Mouse (Mus musculus): ENCODE measurements around the gene Tnfaip6. TPM values are rescaled to one million over a fixed set of nuclear protein-coding genes. Genes with fewer than 3 reads are reported as not detected.
"Not testable (repeated sequence)": the region's sequence is repeated elsewhere in the genome, so short reads cannot be mapped to it uniquely, and the experiment has no call there.

Tnfaip6 gene
- polyA plus RNA-seq (2016; fragmentation: Nextera tagmentation; extraction: Ambion mirVana) = 22.9 and 25.9 TPM in 2 replicates

DNA sequence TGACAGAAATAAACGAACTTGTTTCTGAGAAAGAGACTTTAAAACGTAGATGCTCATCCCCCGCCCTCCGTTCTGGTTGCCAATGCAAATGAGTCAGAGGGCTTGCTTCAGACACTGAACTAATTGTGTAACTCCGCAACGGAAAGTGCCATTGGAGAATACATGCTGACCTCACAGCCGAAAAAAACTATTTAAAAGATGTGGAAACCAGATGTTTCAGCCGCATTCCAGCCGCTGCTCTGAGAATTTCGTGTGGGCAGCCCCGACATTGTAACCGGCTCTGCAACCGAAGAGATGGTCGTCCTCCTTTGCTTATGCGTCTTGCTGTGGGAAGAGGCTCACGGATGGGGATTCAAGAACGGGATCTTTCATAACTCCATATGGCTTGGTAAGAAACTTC is at the start of gene Tnfaip6:
Gene Tnfaip6, plus strand, starts transcription at position 128 of the 400 bp plus-strand sequence.
- Histone ChIP-seq H3K4me2 (peak within 1 kb of the TSS; percentile 63), H3K36me3 (replicated peaks) (no peaks in the 10 kb centered on the region), H3K4me3 (replicated peaks) (peak within 1 kb of the TSS; percentile 50), H3K4me1 (peaks cover 13% of the 10 kb centered on the region), H3K27me3 (no peaks in the 10 kb centered on the region), H3K27ac (peak within 1 kb of the TSS; percentile 31; the same call in 1 of the 2 replicates), H3K9me3 (no peaks in the 10 kb centered on the region), H3K9ac (peak within 1 kb of the TSS; percentile 50)
- ATAC-seq (ENCODE audit: low FRiP score) = peak; percentile 69; the same call in 1 of the 2 replicates
- under 1% methylated on average over 17 of the region's 17 CpGs for WGBS

- Histone ChIP-seq H3K4me1 (no peaks in the 10 kb centered on the region), H3K27me3 (no peaks in the 10 kb centered on the region), H3K36me3 (replicated peaks) (no peaks in the 10 kb centered on the region), H3K9ac (no peak overlapping the region), H3K9me3 (no peaks in the 10 kb centered on the region), H3K27ac (no peak overlapping the region), H3K4me3 (replicated peaks) (no peak overlapping the region), H3K4me2 (no peak overlapping the region)
- no peak for ATAC-seq (ENCODE audit: low FRiP score)
- 85% methylated on average over 2 of the region's 2 CpGs for WGBS
Measured at GRCm38 (mm10) chr2:51989559-51989958, 48.2 kb upstream of the Tnfaip6 start.

- Histone ChIP-seq H3K4me1 (no peaks in the 10 kb centered on the region), H3K9me3 (no peaks in the 10 kb centered on the region), H3K4me2 (no peak overlapping the region), H3K27me3 (no peaks in the 10 kb centered on the region), H3K36me3 (replicated peaks) (no peaks in the 10 kb centered on the region), H3K4me3 (replicated peaks) (no peak overlapping the region), H3K9ac (no peak overlapping the region), H3K27ac (no peak overlapping the region)
- 94% methylated on average over 6 of the region's 6 CpGs for WGBS
- no peak for ATAC-seq (ENCODE audit: low FRiP score)
Measured at GRCm38 (mm10) chr2:51991447-51991846, 46.4 kb upstream of the Tnfaip6 start.

- Histone ChIP-seq H3K9ac (no peak overlapping the region), H3K9me3 (no peaks in the 10 kb centered on the region), H3K4me2 (no peak overlapping the region), H3K27me3 (no peaks in the 10 kb centered on the region), H3K4me3 (replicated peaks) (no peak overlapping the region), H3K36me3 (replicated peaks) (no peaks in the 10 kb centered on the region), H3K27ac (no peak overlapping the region), H3K4me1 (no peaks in the 10 kb centered on the region)
- 62% methylated on average over 7 of the region's 7 CpGs for WGBS
- ATAC-seq (ENCODE audit: low FRiP score) = no peak
Measured at GRCm38 (mm10) chr2:51999996-52000395, 37.8 kb upstream of the Tnfaip6 start.

GRCm38 (mm10) chr2:52001521-52001920 is 36.3 kb upstream of the Tnfaip6 start:
- Histone ChIP-seq H3K9ac (no peak overlapping the region), H3K9me3 (no peaks in the 10 kb centered on the region), H3K27ac (no peak overlapping the region), H3K36me3 (replicated peaks) (no peaks in the 10 kb centered on the region), H3K27me3 (no peaks in the 10 kb centered on the region), H3K4me3 (replicated peaks) (no peak overlapping the region), H3K4me1 (no peaks in the 10 kb centered on the region), H3K4me2 (no peak overlapping the region)
- no peak for ATAC-seq (ENCODE audit: low FRiP score)
- WGBS = 76% methylated on average over 8 of the region's 8 CpGs

GRCm38 (mm10) chr2:52002299-52002698 is 35.5 kb upstream of the Tnfaip6 start:
- not testable (repeated sequence) for H3K9me3 ChIP-seq; H3K4me3 ChIP-seq (replicated peaks); H3K4me2 ChIP-seq; H3K4me1 ChIP-seq; ATAC-seq (ENCODE audit: low FRiP score); H3K36me3 ChIP-seq (replicated peaks); H3K9ac ChIP-seq; H3K27ac ChIP-seq; H3K27me3 ChIP-seq
- 96% methylated on average over 10 of the region's 10 CpGs for WGBS

GRCm38 (mm10) chr2:52006380-52006779 is 31.4 kb upstream of the Tnfaip6 start:
- no peak overlapping the region for H3K4me3 ChIP-seq (replicated peaks)
- H3K4me2 ChIP-seq = no peak overlapping the region
- H3K9ac ChIP-seq = no peak overlapping the region
- ATAC-seq (ENCODE audit: low FRiP score) = no peak
- whole genome bisulfite sequencing = 92% methylated on average over 3 of the region's 3 CpGs
- no peaks in the 10 kb centered on the region for H3K36me3 ChIP-seq (replicated peaks)
- no peaks in the 10 kb centered on the region for H3K9me3 ChIP-seq
- H3K27ac ChIP-seq = no peak overlapping the region
- no peaks in the 10 kb centered on the region for H3K27me3 ChIP-seq
- no peaks in the 10 kb centered on the region for H3K4me1 ChIP-seq

- not testable (repeated sequence) for H3K4me1 ChIP-seq; H3K4me3 ChIP-seq (replicated peaks); H3K4me2 ChIP-seq; H3K9ac ChIP-seq; H3K27ac ChIP-seq; H3K9me3 ChIP-seq; ATAC-seq (ENCODE audit: low FRiP score); H3K27me3 ChIP-seq; H3K36me3 ChIP-seq (replicated peaks)
- WGBS = 85% methylated on average over 3 of the region's 3 CpGs
Measured at GRCm38 (mm10) chr2:52011820-52012219, 26.0 kb upstream of the Tnfaip6 start.

DNA sequence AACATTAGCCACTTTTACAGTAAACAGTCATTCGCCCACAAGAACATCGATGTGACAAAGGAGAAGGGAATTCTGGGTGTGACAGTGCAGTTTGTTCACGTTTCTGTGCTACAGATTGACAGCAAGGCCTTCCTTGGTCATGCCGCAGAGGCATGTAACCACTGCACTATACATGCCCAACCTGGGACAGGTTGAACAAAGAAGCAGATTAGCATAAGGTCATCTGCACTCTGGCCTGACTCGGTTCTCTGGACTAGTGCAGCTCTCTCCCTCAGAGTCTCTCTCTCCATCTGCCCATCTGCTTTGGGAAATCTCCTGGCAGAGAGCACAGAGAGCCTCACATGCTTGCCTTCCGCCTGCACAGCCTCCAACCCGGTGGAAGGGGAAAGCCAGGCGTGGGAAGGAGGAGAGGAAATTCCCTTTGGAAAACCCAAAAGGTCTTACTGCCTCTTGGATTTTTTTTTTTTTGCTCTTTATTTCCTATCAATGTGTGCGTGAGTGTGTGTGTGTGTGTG is 24.4 kb upstream of the Tnfaip6 start:
- peaks cover 11% of the 10 kb centered on the region for H3K4me1 ChIP-seq
- H3K36me3 ChIP-seq (replicated peaks) = no peaks in the 10 kb centered on the region
- no peaks in the 10 kb centered on the region for H3K27me3 ChIP-seq
- no peak overlapping the region for H3K4me3 ChIP-seq (replicated peaks)
- H3K27ac ChIP-seq = no peak overlapping the region
- ATAC-seq (ENCODE audit: low FRiP score) = no peak
- H3K4me2 ChIP-seq = no peak overlapping the region
- H3K9ac ChIP-seq = no peak overlapping the region
- WGBS = 75% methylated on average over 9 of the region's 9 CpGs
- H3K9me3 ChIP-seq = no peaks in the 10 kb centered on the region

GRCm38 (mm10) chr2:52016361-52016760 is 21.4 kb upstream of the Tnfaip6 start:
- Histone ChIP-seq H3K4me2 (no peak overlapping the region; the same call in 1 of the 2 replicates), H3K4me1 (peaks cover 11% of the 10 kb centered on the region), H3K9ac (no peak overlapping the region), H3K27ac (no peak overlapping the region), H3K9me3 (no peaks in the 10 kb centered on the region), H3K36me3 (replicated peaks) (no peaks in the 10 kb centered on the region), H3K27me3 (no peaks in the 10 kb centered on the region), H3K4me3 (replicated peaks) (no peak overlapping the region)
- no peak for ATAC-seq (ENCODE audit: low FRiP score)
- 33% methylated on average over 7 of the region's 7 CpGs for WGBS

DNA sequence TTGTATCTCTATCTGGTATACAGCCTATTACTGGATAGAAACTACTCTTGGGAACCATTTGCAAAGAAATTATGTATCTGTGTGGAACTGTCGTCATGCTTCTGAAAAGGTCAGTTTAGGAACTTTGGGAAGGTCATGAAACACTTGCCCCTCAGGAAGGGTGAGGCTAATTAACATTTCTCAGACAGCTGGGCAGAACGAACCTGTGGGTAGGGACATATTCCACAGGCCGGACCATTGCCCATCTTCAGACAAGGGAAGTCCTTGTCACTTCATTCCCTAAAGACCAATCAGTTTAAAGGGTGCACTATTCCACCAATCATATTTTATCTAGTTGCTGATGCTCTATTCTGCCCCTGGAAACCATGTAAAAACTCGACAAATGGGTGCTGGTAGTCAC is 10.7 kb upstream of the Tnfaip6 start:
- Histone ChIP-seq H3K4me1 (no peaks in the 10 kb centered on the region), H3K27me3 (no peaks in the 10 kb centered on the region), H3K9ac (no peak overlapping the region), H3K4me3 (replicated peaks) (no peak overlapping the region), H3K4me2 (no peak overlapping the region), H3K36me3 (replicated peaks) (no peaks in the 10 kb centered on the region), H3K27ac (no peak overlapping the region), H3K9me3 (no peaks in the 10 kb centered on the region)
- WGBS = 73% methylated on average over 4 of the region's 4 CpGs
- no peak for ATAC-seq (ENCODE audit: low FRiP score)

GRCm38 (mm10) chr2:52029426-52029825 is 8.4 kb upstream of the Tnfaip6 start:
- Histone ChIP-seq H3K27me3 (no peaks in the 10 kb centered on the region), H3K4me1 (no peaks in the 10 kb centered on the region), H3K4me3 (replicated peaks) (no peak overlapping the region), H3K9me3 (no peaks in the 10 kb centered on the region), H3K27ac (no peak overlapping the region), H3K9ac (no peak overlapping the region), H3K4me2 (no peak overlapping the region), H3K36me3 (replicated peaks) (no peaks in the 10 kb centered on the region)
- 91% methylated on average over 3 of the region's 3 CpGs for WGBS
- no peak for ATAC-seq (ENCODE audit: low FRiP score)

DNA sequence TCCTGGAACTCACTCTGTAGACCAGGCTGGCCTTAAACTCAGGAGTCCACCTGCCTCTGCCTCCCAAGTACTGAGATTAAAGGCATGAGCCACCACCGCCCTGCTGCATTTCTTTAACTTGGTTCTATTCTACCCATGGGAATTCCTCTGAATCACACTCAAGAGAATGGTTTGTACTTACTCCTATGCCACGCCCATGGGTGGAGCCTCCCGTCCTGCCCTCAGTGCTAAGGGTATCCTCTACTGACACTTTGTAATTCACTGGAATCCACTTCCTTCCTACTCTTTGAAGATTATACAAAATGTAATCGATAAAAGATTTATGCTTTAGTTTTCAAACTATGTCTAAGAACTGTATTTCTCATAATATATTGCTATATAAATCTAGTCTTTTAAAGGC is 6.3 kb upstream of the Tnfaip6 start:
- ATAC-seq (ENCODE audit: low FRiP score) = no peak
- no peaks in the 10 kb centered on the region for H3K27me3 ChIP-seq
- H3K9me3 ChIP-seq = no peaks in the 10 kb centered on the region
- WGBS = 83% methylated on average over 4 of the region's 4 CpGs
- H3K27ac ChIP-seq = no peak overlapping the region
- H3K4me3 ChIP-seq (replicated peaks) = no peak overlapping the region
- H3K9ac ChIP-seq = no peak overlapping the region
- H3K36me3 ChIP-seq (replicated peaks) = no peaks in the 10 kb centered on the region
- H3K4me2 ChIP-seq = no peak overlapping the region
- no peaks in the 10 kb centered on the region for H3K4me1 ChIP-seq
